Mouse (Mus musculus): Measurements from ENCODE around the gene Zfp386.
"Not testable (repeated sequence)": the region's sequence is repeated elsewhere in the genome, so short reads cannot be mapped to it uniquely, and the experiment has no call there.

The Zfp386 gene

DNA sequence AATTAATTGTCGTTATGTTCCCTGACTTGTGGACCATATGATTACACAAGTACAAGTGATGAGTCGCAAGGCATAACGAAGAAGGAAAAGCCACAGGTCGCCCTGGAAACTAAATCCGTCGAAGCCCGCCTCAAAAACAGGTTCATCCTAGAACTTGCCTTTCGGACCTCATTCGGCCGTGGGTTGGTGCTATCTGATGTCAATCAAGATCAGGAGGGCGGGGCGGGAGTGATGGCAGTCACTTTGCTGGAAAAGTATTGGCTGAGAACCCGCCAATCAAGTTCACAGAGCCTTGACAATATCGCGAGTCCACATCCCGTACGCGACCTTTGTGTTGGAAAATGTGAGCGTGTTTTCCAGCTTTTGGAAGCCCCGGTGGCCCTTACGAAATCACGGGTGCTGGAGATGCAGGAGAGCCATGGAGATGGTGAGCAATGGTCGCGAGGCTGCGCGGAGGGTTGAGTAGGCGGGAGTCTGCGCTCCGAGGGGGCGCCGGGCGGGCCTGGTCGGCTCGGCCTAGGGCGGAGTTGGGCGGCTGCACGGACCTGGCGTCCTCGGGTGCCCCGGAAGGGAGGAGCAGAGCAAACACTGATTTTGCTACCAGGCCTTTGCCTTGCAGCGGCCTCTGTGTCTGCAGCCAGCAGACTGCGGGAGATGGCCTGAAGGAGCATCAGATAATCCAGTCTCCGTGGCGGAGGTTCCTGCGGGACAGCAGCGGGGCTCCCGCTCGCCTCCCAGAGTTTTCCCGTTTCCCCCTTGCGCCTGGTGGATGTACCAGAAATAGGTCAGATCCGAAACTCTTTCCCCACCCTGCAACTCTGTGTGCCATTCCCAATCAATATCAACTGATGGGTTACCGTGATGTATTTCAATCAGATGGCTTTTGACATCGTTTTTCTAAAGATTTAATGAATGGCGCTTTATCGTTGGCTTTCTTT, at the start of gene Zfp386:
Zfp386 (plus strand) TSS at position 285 of the 938 bp plus-strand sequence.
- peak; percentile 97 for DNase-seq

GRCm38 (mm10) chr12:115999784-116000183, 47.7 kb upstream of the Zfp386 start:
- not testable (repeated sequence) for DNase-seq

DNA sequence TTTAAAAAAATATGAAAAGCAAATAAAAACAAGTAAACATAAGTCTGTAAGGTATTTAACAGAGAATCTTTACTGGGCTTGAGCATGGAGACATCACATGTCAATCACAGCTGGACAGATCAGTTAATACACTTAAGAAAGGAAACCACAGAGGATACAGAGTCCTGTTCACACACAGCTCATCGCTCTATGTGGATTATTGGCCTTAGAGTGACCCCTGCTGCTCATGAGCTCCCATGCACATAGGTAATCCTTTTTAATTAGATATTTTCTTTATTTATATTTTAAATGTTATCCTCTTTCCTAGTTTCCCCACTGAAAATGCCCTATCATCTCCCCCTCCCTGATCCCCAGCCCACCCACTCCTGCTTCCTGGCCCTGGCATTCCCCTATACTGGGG, 44.6 kb upstream of the Zfp386 start:
- DNase-seq: not testable (repeated sequence)

GRCm38 (mm10) chr12:116010812-116011211, 36.7 kb upstream of the Zfp386 start:
- DNase-seq: no peak

DNA sequence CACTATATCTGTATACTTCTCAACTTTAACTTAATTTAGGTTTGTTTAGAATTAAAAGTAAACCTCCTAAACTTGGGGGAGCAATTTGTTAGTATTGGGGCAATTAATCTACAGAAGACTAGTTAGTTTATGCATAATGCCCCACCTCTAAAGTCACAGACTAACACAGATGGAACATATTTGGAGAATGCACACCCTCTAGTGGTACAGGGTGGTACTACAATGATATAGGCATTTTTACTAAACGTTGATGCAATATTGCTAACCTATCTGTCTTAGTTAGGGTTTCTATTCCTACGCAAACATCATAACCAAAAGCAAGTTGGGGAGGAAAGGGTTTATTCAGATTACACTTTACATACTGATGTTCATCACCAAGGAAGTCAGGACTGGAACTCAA, 19.4 kb upstream of the Zfp386 start:
- no peak for DNase-seq

DNA sequence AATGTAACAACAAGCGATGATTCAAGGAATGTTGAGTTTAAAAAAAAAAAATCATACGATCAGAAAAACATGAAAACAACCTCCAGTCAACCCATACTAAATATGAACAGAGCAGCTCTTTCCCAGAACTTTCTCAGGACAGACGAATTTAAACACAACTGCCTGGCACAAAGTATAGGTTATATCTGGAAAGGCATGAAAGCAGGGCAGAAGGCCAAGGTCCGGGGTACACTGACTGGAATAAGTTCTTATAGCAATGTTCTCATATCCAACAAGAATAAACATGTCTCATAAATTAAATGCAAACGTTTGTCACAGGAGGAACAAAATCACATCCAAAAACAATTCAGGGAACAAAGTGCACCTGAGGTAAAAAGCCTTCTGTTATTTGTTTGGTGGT, 12.2 kb upstream of the Zfp386 start:
- no peak for DNase-seq

DNA sequence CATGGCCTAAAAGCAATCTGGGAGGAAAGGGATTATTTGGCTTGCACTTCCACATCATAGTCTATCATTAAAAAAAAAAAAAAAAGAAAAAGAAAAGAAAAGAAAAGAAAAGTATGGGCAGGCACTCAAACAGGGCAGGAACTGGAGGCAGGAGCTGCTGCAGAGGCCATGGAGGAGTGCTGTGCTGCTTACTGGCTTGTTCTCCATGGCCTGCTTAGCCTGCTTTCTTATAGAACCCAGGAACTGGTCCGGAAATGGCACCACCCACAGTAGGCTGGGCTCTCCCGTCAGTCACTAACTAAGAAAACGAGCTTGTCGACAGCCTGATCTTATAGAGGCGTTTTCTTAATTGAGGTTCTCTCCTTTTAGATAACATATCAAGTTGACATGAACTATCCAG, 2.7 kb upstream of the Zfp386 start:
- DNase-seq: no peak

GRCm38 (mm10) chr12:116048766-116049165, 1.2 kb downstream of the Zfp386 start:
- no peak for DNase-seq

DNA sequence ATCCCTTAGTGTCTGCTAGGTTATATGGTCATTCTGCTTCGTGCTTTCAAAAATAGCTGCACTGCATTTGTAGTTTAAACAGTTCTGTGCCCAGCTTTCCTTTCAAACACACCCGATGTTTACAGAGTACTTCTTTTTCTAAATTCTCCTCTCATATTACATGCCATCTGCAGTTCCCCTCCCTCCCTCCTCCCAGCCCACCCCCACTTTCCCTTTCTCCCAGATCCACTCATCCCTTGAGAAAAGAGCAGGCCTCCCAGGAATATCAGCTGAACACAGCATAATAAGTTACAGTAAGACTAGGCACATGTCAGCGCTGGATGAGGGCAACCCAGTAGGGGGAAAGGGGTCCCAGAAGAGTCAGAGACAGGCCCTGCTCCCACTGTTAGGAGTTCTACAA, 1.7 kb downstream of the Zfp386 start:
- no peak for DNase-seq

DNA sequence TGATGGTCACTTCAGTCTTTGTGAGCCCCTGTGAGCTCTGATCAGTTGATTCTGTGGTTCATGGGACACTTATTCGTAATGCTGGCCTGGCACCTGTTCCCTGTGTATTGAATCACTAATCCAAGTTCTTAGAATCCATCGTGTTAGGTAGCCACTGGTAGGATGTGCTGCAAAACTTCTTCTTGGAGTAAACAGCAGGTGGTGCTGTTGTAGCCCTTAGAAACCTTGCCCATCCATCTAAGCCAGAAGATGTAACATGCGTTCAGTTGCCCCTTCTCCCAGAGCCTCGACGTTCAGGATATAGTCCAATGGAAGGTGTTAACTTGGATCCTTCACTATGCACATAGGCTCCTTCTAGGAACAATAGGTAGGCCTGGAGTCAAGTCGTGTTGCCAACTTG, 2.2 kb downstream of the Zfp386 start:
- DNase-seq: no peak

DNA sequence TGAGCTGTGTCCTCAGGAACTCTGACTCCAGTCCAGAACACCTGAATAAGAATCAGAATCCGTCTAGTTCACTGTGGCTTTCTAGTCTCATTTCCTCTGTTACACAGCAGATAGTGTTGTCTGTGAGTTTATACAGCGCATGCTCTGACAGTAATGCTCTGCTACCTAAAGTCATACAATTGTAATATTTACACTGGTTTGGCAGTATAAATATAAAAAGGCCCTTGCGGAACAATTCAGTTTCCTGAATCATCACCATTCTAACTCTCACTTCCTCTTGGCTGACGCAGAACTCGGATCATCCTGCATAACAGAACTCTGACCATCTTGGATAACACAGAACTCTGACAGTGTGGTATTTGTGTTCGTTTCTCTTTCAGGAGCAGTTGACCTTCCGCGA, 6.8 kb downstream of the Zfp386 start:
- DNase-seq: no peak

DNA sequence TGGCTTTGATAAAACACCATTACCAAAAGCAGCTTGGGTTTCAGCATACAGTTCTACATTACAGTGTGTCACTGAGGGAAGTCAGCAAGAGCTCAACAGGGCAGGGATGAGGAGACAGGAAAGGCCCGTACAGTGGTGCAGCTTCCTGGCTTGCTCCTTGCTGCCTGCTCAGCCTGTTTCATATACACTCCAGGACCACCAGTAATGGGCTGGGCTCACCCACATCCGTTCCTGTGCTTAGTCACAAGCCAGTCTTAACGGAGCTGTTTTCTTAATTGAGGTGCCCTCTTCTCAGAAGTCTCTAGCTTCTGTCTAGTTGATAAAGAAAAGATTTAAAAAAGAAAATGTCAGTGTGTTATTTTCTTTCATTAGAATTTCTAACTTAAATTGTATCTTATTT, 8.6 kb downstream of the Zfp386 start:
- no peak for DNase-seq

- no peak for DNase-seq
Observed at GRCm38 (mm10) chr12:116061561-116062193, 14.2 kb downstream of the Zfp386 start.

- DNase-seq: no peak
Observed at GRCm38 (mm10) chr12:116062194-116062583, 14.7 kb downstream of the Zfp386 start.

- no peak for DNase-seq
Observed at GRCm38 (mm10) chr12:116063020-116063419, 15.5 kb downstream of the Zfp386 start.

GRCm38 (mm10) chr12:116071023-116071422, 23.5 kb downstream of the Zfp386 start:
- DNase-seq: peak; percentile 76

DNA sequence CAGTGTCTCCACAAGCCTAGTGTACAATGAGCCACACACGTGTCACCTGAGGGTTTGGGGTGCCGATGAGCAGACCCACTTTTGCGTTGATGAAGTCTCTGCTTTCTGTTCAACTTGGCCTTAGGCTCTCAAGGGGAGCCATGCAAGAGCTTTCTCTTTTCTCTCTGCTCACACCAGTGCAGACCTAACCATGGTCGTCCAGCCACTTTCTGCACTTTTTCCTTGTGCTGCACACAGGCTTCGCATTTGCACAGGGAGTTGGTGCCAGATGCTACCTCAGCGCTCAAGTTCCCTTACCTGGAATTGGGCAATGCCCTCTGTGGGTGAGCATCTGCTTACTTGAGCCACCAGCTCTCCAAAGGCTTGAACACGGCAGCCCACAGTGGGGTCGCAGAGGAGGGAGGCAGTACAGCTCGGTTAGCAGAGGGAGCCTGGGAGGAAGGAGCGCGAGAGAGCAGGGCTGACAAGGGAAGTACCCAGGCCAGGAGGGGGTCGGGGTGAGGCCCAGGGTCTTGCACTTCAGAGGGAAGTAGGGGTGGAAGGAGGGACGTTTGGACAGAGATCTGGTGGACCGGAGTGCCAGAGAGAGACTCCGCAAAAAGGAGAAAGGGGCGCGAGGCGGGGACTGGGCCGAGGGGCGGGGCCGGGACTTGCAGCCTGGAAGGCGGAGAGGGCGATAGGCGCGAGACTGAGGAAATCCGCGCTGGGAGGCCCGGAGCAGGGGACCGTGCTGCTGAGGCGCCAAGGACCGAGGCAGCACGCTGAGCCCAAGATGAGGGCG, 29.7 kb downstream of the Zfp386 start, which contains the start of gene Vipr2:
Vipr2 (plus strand) TSS at position 653 of the 781 bp plus-strand sequence.
- peak; percentile 66 for DNase-seq

DNA sequence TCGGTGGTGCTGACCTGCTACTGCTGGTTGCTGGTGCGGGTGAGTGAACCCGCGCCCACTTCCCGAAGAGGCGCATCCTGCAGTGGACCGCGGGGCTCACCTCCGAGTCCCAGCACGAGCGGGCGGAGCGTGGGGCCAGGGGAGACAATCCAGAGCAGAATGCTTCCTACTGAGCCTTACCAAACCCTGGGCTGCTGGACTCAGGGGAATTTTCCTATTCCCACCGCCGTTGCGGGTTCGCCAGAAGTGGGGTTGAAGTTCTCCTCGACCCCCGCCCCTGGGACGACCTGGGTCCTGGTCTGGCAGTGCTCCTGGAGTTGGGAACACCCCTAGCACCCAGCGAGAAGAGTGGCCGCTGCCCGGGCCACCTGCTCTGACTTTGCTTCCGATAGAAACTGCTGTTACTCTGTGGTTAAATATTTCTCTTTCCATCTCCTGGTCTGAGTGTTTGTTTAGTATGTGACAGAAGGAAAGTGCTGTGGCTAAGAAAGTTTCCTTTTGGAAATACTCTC, 30.4 kb downstream of the Zfp386 start:
- DNase-seq: no peak

DNA sequence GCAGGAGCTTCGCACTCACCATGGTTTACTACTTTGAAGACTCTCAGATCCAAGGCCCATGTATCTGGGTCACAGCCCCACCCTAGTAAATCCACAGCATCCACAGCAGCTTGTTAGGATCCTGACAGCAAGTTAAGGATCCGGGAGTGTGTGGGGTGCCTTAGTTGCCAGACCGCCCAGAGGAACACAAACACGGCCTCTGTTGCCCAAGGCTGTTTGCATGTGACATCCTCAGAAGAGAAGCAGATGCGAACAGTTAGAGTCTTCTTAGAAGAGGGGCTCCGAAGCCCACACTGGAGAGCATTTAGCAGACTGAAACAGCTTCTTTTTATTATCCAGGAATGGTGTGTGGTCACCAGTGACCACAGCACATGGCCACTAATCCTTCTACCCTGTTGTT, 35.6 kb downstream of the Zfp386 start:
- no peak for DNase-seq

GRCm38 (mm10) chr12:116084294-116084693, 36.8 kb downstream of the Zfp386 start:
- DNase-seq: no peak

DNA sequence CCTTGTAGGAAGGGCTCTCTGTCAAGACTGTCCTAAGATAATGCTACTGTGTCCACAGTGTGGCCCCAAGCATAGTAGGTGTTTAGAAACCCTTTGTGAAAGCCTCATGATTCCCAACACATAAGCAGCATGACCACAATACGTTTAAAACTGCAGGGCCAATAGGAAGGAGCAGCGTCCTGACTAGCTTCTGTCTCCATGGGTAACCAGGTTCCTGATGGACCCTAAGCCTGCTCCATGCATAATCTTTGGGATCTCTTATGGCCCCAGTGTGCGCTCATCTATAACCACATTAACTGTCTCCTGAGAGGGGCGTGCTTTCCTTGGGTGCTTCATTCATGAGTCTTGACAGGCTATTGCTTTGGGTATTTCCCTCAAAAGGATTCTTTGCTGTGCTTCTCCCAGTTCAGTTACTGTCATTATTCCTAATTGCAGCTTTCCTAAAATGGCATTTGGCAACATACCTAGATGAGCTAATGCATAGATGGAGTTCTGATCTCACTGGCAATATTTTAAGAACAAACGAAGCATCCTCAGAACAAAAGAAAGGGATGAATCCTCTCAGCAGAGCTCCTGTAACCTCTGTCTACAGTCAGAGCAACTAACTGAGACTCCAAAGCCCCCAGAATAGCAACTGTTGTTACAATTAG, 39.6 kb downstream of the Zfp386 start:
- no peak for DNase-seq

GRCm38 (mm10) chr12:116089836-116090235, 42.3 kb downstream of the Zfp386 start:
- peak; percentile 87 for DNase-seq

Data from cerebellum, adult 9-11 months (tissue).